Mouse (Mus musculus): ENCODE measurements around the gene Tmem97. TPM values are rescaled to one million over a fixed set of nuclear protein-coding genes. Genes with fewer than 3 reads are reported as not detected.

Tmem97 gene
- polyA plus RNA-seq, 1 experiment: 491 TPM

- H3K27me3 ChIP-seq (ENCODE audit: control insufficient read depth, insufficient read depth, low read length): no peaks in the 10 kb centered on the region
- H3K4me3 ChIP-seq (ENCODE audit: control insufficient read depth, low read depth, low read length): peak overlapping the region; percentile 96
- H3K36me3 ChIP-seq (ENCODE audit: control insufficient read depth, insufficient read depth, low read length): no peaks in the 10 kb centered on the region
- H3K4me1 ChIP-seq (ENCODE audit: control insufficient read depth, insufficient read depth, low read length): peaks cover 6% of the 10 kb centered on the region
- H3K27ac ChIP-seq (ENCODE audit: control insufficient read depth, insufficient read depth, low read depth, low read length): peak overlapping the region; percentile 99
- TF ChIP-seq POLR2A (IDR thresholded peaks at IDR 0.05; ENCODE audit: control insufficient read depth, low read depth, low read length): no peak
Measured at GRCm38 (mm10) chr11:78549491-78549987, 1.0 kb downstream of the Tmem97 start.

- Histone ChIP-seq H3K36me3 (ENCODE audit: control insufficient read depth, insufficient read depth, low read length) (no peaks in the 10 kb centered on the region; the same call in none of the 2 replicates), H3K4me1 (ENCODE audit: control insufficient read depth, insufficient read depth, low read length) (peaks cover 6% of the 10 kb centered on the region), H3K27ac (ENCODE audit: control insufficient read depth, insufficient read depth, low read depth, low read length) (no peak overlapping the region), H3K4me3 (ENCODE audit: control insufficient read depth, low read depth, low read length) (no peak overlapping the region; the same call in 1 of the 2 replicates), H3K27me3 (ENCODE audit: control insufficient read depth, insufficient read depth, low read length) (no peaks in the 10 kb centered on the region)
- TF ChIP-seq CTCF (IDR thresholded peaks at IDR 0.05; ENCODE audit: control insufficient read depth, insufficient read depth, insufficient replicate concordance, low read depth, low read length) (no peak), POLR2A (IDR thresholded peaks at IDR 0.05; ENCODE audit: control insufficient read depth, low read depth, low read length) (no peak)
Measured at GRCm38 (mm10) chr11:78547718-78548460, 2.7 kb downstream of the Tmem97 start.

DNA sequence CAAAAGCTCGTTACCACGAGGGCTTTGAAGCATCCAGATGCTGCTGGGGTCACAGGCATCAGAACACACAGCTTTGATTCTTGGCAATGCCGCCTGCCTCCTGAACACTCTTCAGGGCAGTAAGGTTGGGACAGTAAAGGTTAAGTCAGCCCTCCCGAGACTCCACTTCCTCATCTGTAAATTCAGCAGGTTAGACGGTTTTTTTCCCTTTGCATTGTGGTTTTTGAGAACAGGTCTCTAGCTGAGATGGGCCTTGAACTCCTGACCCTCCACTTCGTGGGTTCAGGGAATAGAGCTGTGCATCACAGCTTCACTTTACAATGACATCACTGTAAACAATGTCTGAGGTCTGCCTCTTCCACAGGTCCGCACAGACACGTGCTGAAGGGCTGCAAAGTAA lies 5.4 kb downstream of the Tmem97 start:
- Histone ChIP-seq H3K4me3 (ENCODE audit: control insufficient read depth, low read depth, low read length) (no peak overlapping the region), H3K27ac (ENCODE audit: control insufficient read depth, insufficient read depth, low read depth, low read length) (no peak overlapping the region), H3K4me1 (ENCODE audit: control insufficient read depth, insufficient read depth, low read length) (0 out of 2 replicates have a peak, but pooled peaks cover 2% of the 10 kb centered on the region), H3K27me3 (ENCODE audit: control insufficient read depth, insufficient read depth, low read length) (no peaks in the 10 kb centered on the region), H3K36me3 (ENCODE audit: control insufficient read depth, insufficient read depth, low read length) (peaks cover 3% of the 10 kb centered on the region)
- TF ChIP-seq POLR2A (IDR thresholded peaks at IDR 0.05; ENCODE audit: control insufficient read depth, low read depth, low read length): no peak
- no peak for TF ChIP-seq CTCF (IDR thresholded peaks at IDR 0.05; ENCODE audit: control insufficient read depth, insufficient read depth, insufficient replicate concordance, low read depth, low read length)

GRCm38 (mm10) chr11:78544449-78545111 lies 6.0 kb downstream of the Tmem97 start:
- H3K27ac ChIP-seq (ENCODE audit: control insufficient read depth, insufficient read depth, low read depth, low read length): no peak overlapping the region
- no peaks in the 10 kb centered on the region for H3K27me3 ChIP-seq (ENCODE audit: control insufficient read depth, insufficient read depth, low read length)
- peaks cover 3% of the 10 kb centered on the region for H3K36me3 ChIP-seq (ENCODE audit: control insufficient read depth, insufficient read depth, low read length)
- no peak overlapping the region for H3K4me3 ChIP-seq (ENCODE audit: control insufficient read depth, low read depth, low read length)
- no peak for TF ChIP-seq CTCF (IDR thresholded peaks at IDR 0.05; ENCODE audit: control insufficient read depth, insufficient read depth, insufficient replicate concordance, low read depth, low read length)
- no peak for TF ChIP-seq POLR2A (IDR thresholded peaks at IDR 0.05; ENCODE audit: control insufficient read depth, low read depth, low read length)
- 0 out of 2 replicates have a peak, but pooled peaks cover 2% of the 10 kb centered on the region for H3K4me1 ChIP-seq (ENCODE audit: control insufficient read depth, insufficient read depth, low read length)

DNA sequence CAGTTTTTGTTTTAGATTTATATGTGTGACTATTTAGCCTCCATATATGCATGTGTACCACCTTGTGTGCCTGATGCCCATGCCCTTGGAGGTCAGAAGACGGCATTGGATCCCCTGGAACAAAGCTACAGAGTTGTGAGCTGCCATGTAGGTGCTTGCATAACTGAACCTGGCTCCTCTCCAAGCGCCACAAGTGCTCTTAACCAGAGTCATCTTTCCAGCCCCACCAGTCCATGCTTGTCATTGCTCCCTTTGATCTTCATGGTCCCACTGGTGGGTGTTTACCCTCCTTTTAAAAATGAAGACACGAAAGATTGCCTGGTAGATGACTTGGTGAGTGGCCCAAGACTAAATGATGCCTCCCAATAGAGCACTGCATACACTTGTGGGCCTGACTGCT lies 10.2 kb downstream of the Tmem97 start:
- Histone ChIP-seq H3K27me3 (ENCODE audit: control insufficient read depth, insufficient read depth, low read length) (no peaks in the 10 kb centered on the region), H3K36me3 (ENCODE audit: control insufficient read depth, insufficient read depth, low read length) (peaks cover 5% of the 10 kb centered on the region), H3K4me1 (ENCODE audit: control insufficient read depth, insufficient read depth, low read length) (peaks cover 2% of the 10 kb centered on the region), H3K4me3 (ENCODE audit: control insufficient read depth, low read depth, low read length) (no peak overlapping the region), H3K27ac (ENCODE audit: control insufficient read depth, insufficient read depth, low read depth, low read length) (no peak overlapping the region)
- TF ChIP-seq POLR2A (IDR thresholded peaks at IDR 0.05; ENCODE audit: control insufficient read depth, low read depth, low read length): no peak
- TF ChIP-seq CTCF (IDR thresholded peaks at IDR 0.05; ENCODE audit: control insufficient read depth, insufficient read depth, insufficient replicate concordance, low read depth, low read length): no peak

DNA sequence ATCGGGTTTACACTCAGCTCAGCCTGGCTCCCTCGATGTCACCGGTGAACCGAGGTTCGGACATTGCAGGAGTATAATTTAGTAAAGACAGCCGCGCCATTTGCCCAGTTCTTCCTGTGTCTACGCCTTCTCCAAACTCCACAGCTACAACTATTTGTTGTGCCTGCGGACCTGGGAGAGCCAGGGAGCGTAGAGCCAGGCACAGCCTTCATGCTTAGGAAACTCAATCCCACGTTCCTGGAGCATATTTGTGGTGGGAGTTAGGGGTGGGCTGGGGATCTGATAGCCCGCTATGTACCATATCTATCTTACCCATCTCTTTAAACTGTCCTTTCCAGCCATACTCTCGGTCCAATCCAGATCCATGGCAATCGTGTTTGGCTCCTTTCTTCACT lies 13.9 kb downstream of the Tmem97 start:
- Histone ChIP-seq H3K27me3 (ENCODE audit: control insufficient read depth, insufficient read depth, low read length) (no peaks in the 10 kb centered on the region), H3K4me3 (ENCODE audit: control insufficient read depth, low read depth, low read length) (peak overlapping the region; percentile 100), H3K4me1 (ENCODE audit: control insufficient read depth, insufficient read depth, low read length) (peaks cover 2% of the 10 kb centered on the region), H3K36me3 (ENCODE audit: control insufficient read depth, insufficient read depth, low read length) (peaks cover 4% of the 10 kb centered on the region), H3K27ac (ENCODE audit: control insufficient read depth, insufficient read depth, low read depth, low read length) (peak overlapping the region; percentile 99)
- no peak for TF ChIP-seq CTCF (IDR thresholded peaks at IDR 0.05; ENCODE audit: control insufficient read depth, insufficient read depth, insufficient replicate concordance, low read depth, low read length)
- TF ChIP-seq POLR2A (IDR thresholded peaks at IDR 0.05; ENCODE audit: control insufficient read depth, low read depth, low read length): no peak

DNA sequence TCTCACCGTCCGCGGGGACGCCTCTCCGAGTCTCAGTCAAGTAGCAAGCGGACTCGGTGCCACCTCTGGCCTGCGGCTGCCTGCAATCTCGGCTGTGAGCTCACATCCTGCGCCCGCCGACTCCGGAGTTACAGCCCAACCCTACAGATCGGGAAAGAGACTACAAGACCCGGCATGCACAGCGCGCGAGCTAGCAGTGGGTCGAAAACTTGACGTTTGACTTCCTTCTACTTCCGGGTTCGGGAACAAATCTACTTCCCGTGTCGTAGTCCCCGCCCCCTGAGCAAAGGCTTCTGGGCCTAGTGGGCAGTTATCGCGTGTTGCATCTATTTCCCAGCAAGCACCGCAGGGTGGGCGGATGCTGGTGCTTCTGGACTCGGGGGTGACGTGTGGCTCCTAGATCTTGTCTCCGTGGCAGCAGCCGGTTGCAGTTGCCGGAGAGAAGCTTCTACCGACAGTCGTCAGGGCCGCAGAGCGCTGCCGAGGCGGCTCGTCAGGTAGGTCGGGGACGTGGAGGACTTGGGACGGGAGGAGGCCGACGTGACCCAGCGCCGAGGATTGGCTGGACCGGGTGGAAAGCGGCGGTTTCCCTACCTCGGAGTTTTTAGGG lies 14.4 kb downstream of the Tmem97 start, which contains the start of the genes Tnfaip1 and Ift20:
Gene Tnfaip1, minus strand, starts transcription at position 253 of the 610 bp plus-strand sequence.
Gene Ift20, plus strand, starts transcription at position 282 of the 610 bp plus-strand sequence.
- Histone ChIP-seq H3K4me3 (ENCODE audit: control insufficient read depth, low read depth, low read length) (peak within 1 kb of the TSS; percentile 100), H3K36me3 (ENCODE audit: control insufficient read depth, insufficient read depth, low read length) (peaks cover 4% of the 10 kb centered on the region), H3K27ac (ENCODE audit: control insufficient read depth, insufficient read depth, low read depth, low read length) (peak within 1 kb of the TSS; percentile 99), H3K4me1 (ENCODE audit: control insufficient read depth, insufficient read depth, low read length) (peaks cover 2% of the 10 kb centered on the region), H3K27me3 (ENCODE audit: control insufficient read depth, insufficient read depth, low read length) (no peaks in the 10 kb centered on the region)
- TF ChIP-seq POLR2A (IDR thresholded peaks at IDR 0.05; ENCODE audit: control insufficient read depth, low read depth, low read length) (peak; percentile 89), CTCF (IDR thresholded peaks at IDR 0.05; ENCODE audit: control insufficient read depth, insufficient read depth, insufficient replicate concordance, low read depth, low read length) (no peak)

All from testis, adult 2 months (tissue).